Mouse (Mus musculus) lung, adult 2 months (tissue): ENCODE measurements around the gene B3galt1.

Source experiments
- CTCF ChIP-seq: fragments of 200-500 bp; IDR thresholded peaks from 2 replicates; pipeline ENCODE4 v1.5.1; 2011; ENCODE audit warnings: mild to moderate bottlenecking, low read length, control low read depth; ENCODE audit not compliant: insufficient read depth
- POLR2A ChIP-seq: fragments of 200-500 bp; IDR thresholded peaks from 2 replicates; pipeline ENCODE4 v1.6.1; 2011; ENCODE audit warnings: low read depth, mild to moderate bottlenecking, control low read depth, low read length, borderline replicate concordance; ENCODE audit errors: extremely low read depth

DNA sequence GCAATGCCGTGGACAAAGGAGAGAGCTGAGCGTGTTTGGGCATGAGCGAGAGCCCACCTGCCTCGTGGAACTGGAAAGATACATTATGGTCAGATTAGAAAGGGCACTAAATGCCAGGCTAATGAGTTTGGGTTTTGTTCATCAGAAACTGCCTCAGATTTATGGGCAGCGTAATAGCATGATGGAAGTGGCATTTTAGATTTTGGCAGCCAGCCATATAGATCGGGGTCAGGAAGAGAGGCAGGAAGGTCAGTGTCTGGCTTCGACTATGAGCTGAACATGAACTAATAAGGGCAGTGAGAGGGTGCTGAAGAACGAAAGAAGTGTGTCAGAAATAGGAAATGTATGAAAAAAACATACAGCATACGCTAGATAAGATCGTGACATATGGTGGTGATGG lies 605.6 kb downstream of the B3galt1 start:
- TF ChIP-seq POLR2A: no peak
- TF ChIP-seq CTCF: no peak
